Comparison of ENCODE assay signal across 8 mouse cellular contexts in genomic region chr9:14751503-14752000, GRCm38 (mm10). TPM values are rescaled to one million over a fixed set of nuclear protein-coding genes. Genes with fewer than 3 reads are reported as not detected.
DNase-seq lines count a peak whose midpoint lies in the region; ATAC-seq and TF ChIP-seq lines count a peak whose summit lies in the region.

No protein-coding gene starts in this region.

- H3K27ac ChIP-seq in lung, embryonic 14.5 days (ENCODE audit: low read depth): no peak overlapping the region
- H3K27ac ChIP-seq in limb, embryonic 14.5 days (replicated peaks; ENCODE audit: low read depth, low read length): peak overlapping the region; percentile 48; the same call in 1 of the 2 replicates

- no peak for TF ChIP-seq POLR2A in limb, embryonic 14.5 days (IDR thresholded peaks at IDR 0.05; ENCODE audit: borderline replicate concordance, extremely low read depth, insufficient read depth, insufficient read length)
- TF ChIP-seq POLR2A in myocyte (IDR thresholded peaks at IDR 0.05; ENCODE audit: insufficient read length, low read depth): no peak

- DNase-seq in lung, embryonic 14.5 days: peak; percentile 50
- DNase-seq in lung, postnatal 36 days: no peak
- peak; percentile 34 for DNase-seq in embryo, embryonic 10 days (ENCODE audit: low spot score)
- peak; percentile 17 to 18 for DNase-seq in heart, postnatal 36 days
- peak; percentile 24 for DNase-seq in limb, embryonic 14.5 days (ENCODE audit: low spot score)
- peak; percentile 29 for DNase-seq in yolk sac, embryonic 10.5 days (ENCODE audit: low spot score)
- DNase-seq in layer of hippocampus, adult 18-20 months (ENCODE audit: low spot score in 2 of 2): no peak

- peak; percentile 84 for ATAC-seq in lung, embryonic 14.5 days (ENCODE audit: insufficient read depth)
- peak; percentile 70 for ATAC-seq in limb, embryonic 14.5 days (ENCODE audit: low FRiP score, low read depth)

- H3K4me3 ChIP-seq in lung, embryonic 14.5 days (ENCODE audit: low read depth, low read length): peak overlapping the region; percentile 55
- H3K4me3 ChIP-seq in limb, embryonic 14.5 days (replicated peaks; ENCODE audit: low read length): peak overlapping the region; percentile 52
- H3K4me3 ChIP-seq in myocyte: no peak overlapping the region

- peak overlapping the region; percentile 64 for H3K9ac ChIP-seq in lung, embryonic 14.5 days
- peak overlapping the region; percentile 69 for H3K9ac ChIP-seq in limb, embryonic 14.5 days (ENCODE audit: low read depth, low read length, severe bottlenecking)

- no peaks in the 10 kb centered on the region for H3K79me2 ChIP-seq in myocyte (ENCODE audit: control insufficient read depth, insufficient read depth)

- H3ac ChIP-seq in myocyte (ENCODE audit: control insufficient read depth, insufficient read length): peak overlapping the region; percentile 20

- peak overlapping the region; percentile 97 for H3K4me2 ChIP-seq in lung, embryonic 14.5 days
- H3K4me2 ChIP-seq in limb, embryonic 14.5 days (replicated peaks; ENCODE audit: low read depth, low read length, severe bottlenecking): peak overlapping the region; percentile 94
- H3K4me2 ChIP-seq in myocyte (ENCODE audit: low read depth): peak overlapping the region; percentile 51

- WGBS in lung, embryonic 14.5 days: under 1% methylated on average over 50 of the region's 50 CpGs
- under 1% methylated on average over 35 of the region's 50 CpGs for WGBS in limb, embryonic 14.5 days

- TF ChIP-seq CTCF in lung, embryonic 14.5 days (IDR thresholded peaks at IDR 0.05; ENCODE audit: low read depth): peak; percentile 34; the same call in 1 of the 2 replicates

- peaks cover 8% of the 10 kb centered on the region; the same call in 1 of the 2 replicates for H3K27me3 ChIP-seq in lung, embryonic 14.5 days (ENCODE audit: insufficient read depth, low read length)
- no peaks in the 10 kb centered on the region for H3K27me3 ChIP-seq in limb, embryonic 14.5 days (ENCODE audit: control insufficient read depth, insufficient read depth, low read length)
- no peaks in the 10 kb centered on the region for H3K27me3 ChIP-seq in myocyte (ENCODE audit: control insufficient read depth, insufficient read depth, insufficient read length)

- H3K36me3 ChIP-seq in lung, embryonic 14.5 days (ENCODE audit: insufficient read depth): no peaks in the 10 kb centered on the region
- no peaks in the 10 kb centered on the region for H3K36me3 ChIP-seq in limb, embryonic 14.5 days (ENCODE audit: control insufficient read depth, insufficient read depth, low read length)
- no peaks in the 10 kb centered on the region for H3K36me3 ChIP-seq in myocyte (ENCODE audit: control insufficient read depth, insufficient read depth)

- 0 out of 2 replicates have a peak, but pooled peaks cover 6% of the 10 kb centered on the region for H3K4me1 ChIP-seq in lung, embryonic 14.5 days (ENCODE audit: insufficient read depth)
- H3K4me1 ChIP-seq in limb, embryonic 14.5 days (ENCODE audit: control insufficient read depth, insufficient read depth, low read length): peaks cover 11% of the 10 kb centered on the region; the same call in 1 of the 2 replicates

- intact Hi-C loops in heart, postnatal 36 days (cut with DNase I): no loop called here

- H3K9me3 ChIP-seq in lung, embryonic 14.5 days (ENCODE audit: low read depth, low read length): no peaks in the 10 kb centered on the region
- H3K9me3 ChIP-seq in limb, embryonic 14.5 days (ENCODE audit: control insufficient read depth, low read length): no peaks in the 10 kb centered on the region

TF ChIP-seq in myocyte, 11 proteins besides CTCF, POLR2A, EP300 and RAD21:
- TF ChIP-seq MYOD1 (IDR thresholded peaks at IDR 0.05; ENCODE audit: control insufficient read depth in 1 of 3, insufficient read length in 2 of 3, low read depth in 2 of 3) (no peak), MYOG (IDR thresholded peaks at IDR 0.05; ENCODE audit: control insufficient read depth in 1 of 3, insufficient read depth in 1 of 3, insufficient read length in 2 of 3, low read depth in 2 of 3) (peak in 1 of 3 experiments; percentile 1)

RNA-seq across cellular contexts. Expression of gene Fut4, which starts 0.6 kb away (rescaled TPM):
- 2.9 and 3.5 TPM in 2 replicates for polyA plus RNA-seq in lung, embryonic 14.5 days (2014; fragmentation: Nextera tagmentation; extraction: Ambion mirVana)
- total RNA-seq in heart, postnatal 36 days (2021): under 1 TPM; 0.50 to 0.60 TPM
- 2.1 and 2.3 TPM in 2 replicates for polyA plus RNA-seq in limb, embryonic 14.5 days (2012; rRNA removed)
- 2.0 and 2.5 TPM in 2 replicates for polyA plus RNA-seq in limb, embryonic 14.5 days (2014; fragmentation: Nextera tagmentation; extraction: Ambion mirVana)
- polyA plus RNA-seq in myocyte (2012; fragmentation: generic; extraction: Trizol): 0.26 TPM
- under 1 TPM; 0.10 to 0.12 TPM for total RNA-seq in layer of hippocampus, adult 18-20 months (2021)

RNA-seq across cellular contexts. Expression of gene Piwil4, which starts 11.0 kb away (rescaled TPM):
- 0.18 TPM in 1 of 2 replicates, not detected in the other for polyA plus RNA-seq in lung, embryonic 14.5 days (2014; fragmentation: Nextera tagmentation; extraction: Ambion mirVana)
- total RNA-seq in heart, postnatal 36 days (2021): not detected
- 0.06 and 0.18 TPM in 2 replicates for polyA plus RNA-seq in limb, embryonic 14.5 days (2012; rRNA removed)
- 0.07 and 0.08 TPM in 2 replicates for polyA plus RNA-seq in limb, embryonic 14.5 days (2014; fragmentation: Nextera tagmentation; extraction: Ambion mirVana)
- polyA plus RNA-seq in myocyte (2012; fragmentation: generic; extraction: Trizol): 0.36 TPM
- not detected for total RNA-seq in layer of hippocampus, adult 18-20 months (2021)

RNA-seq across cellular contexts. Expression of gene 1700012B09Rik, which starts 19.3 kb away (rescaled TPM):
- not detected in 2 replicates for polyA plus RNA-seq in lung, embryonic 14.5 days (2014; fragmentation: Nextera tagmentation; extraction: Ambion mirVana)
- total RNA-seq in heart, postnatal 36 days (2021): not detected
- polyA plus RNA-seq in limb, embryonic 14.5 days (2012; rRNA removed): not detected in 2 replicates
- not detected in 2 replicates for polyA plus RNA-seq in limb, embryonic 14.5 days (2014; fragmentation: Nextera tagmentation; extraction: Ambion mirVana)
- 0.61 TPM for polyA plus RNA-seq in myocyte (2012; fragmentation: generic; extraction: Trizol)
- under 1 TPM in 1 of 2 experiments, not detected in 1; 0.50 TPM for total RNA-seq in layer of hippocampus, adult 18-20 months (2021)

RNA-seq across cellular contexts. Expression of gene Mre11a, which starts 32.9 kb away (rescaled TPM):
- 34.6 and 38.0 TPM in 2 replicates for polyA plus RNA-seq in lung, embryonic 14.5 days (2014; fragmentation: Nextera tagmentation; extraction: Ambion mirVana)
- total RNA-seq in heart, postnatal 36 days (2021): 10 to 100 TPM in 1 of 2 experiments, 1 to 10 TPM in 1; 8.4 to 14.2 TPM
- polyA plus RNA-seq in limb, embryonic 14.5 days (2012; rRNA removed): 12.6 and 16.6 TPM in 2 replicates
- 22.9 and 25.3 TPM in 2 replicates for polyA plus RNA-seq in limb, embryonic 14.5 days (2014; fragmentation: Nextera tagmentation; extraction: Ambion mirVana)
- polyA plus RNA-seq in myocyte (2012; fragmentation: generic; extraction: Trizol): 7.8 TPM
- total RNA-seq in layer of hippocampus, adult 18-20 months (2021): 10 to 100 TPM; 10.9 to 14.0 TPM

RNA-seq across cellular contexts. Expression of gene Ankrd49, which starts 33.1 kb away (rescaled TPM):
- 45.9 and 46.8 TPM in 2 replicates for polyA plus RNA-seq in lung, embryonic 14.5 days (2014; fragmentation: Nextera tagmentation; extraction: Ambion mirVana)
- total RNA-seq in heart, postnatal 36 days (2021): 1 to 10 TPM; 7.0 to 8.4 TPM
- polyA plus RNA-seq in limb, embryonic 14.5 days (2012; rRNA removed): 18.3 and 23.2 TPM in 2 replicates
- 46.6 and 51.3 TPM in 2 replicates for polyA plus RNA-seq in limb, embryonic 14.5 days (2014; fragmentation: Nextera tagmentation; extraction: Ambion mirVana)
- polyA plus RNA-seq in myocyte (2012; fragmentation: generic; extraction: Trizol): 6.0 TPM
- 10 to 100 TPM; 13.4 to 14.2 TPM for total RNA-seq in layer of hippocampus, adult 18-20 months (2021)

Comparison
In these comparisons a context has a peak if more than half of its experiments do, and no peak if none do; other contexts are left out.
1. DNase-seq: peak in lung, embryonic 14.5 days (single experiment), embryo, embryonic 10 days (single experiment), heart, postnatal 36 days (2 of 2), limb, embryonic 14.5 days (single experiment) and yolk sac, embryonic 10.5 days (single experiment); none in lung, postnatal 36 days (single experiment) and layer of hippocampus, adult 18-20 months (0 of 2).
2. Peak in every context shown above with its lines, with median percentiles within 50 percentile points of each other: H3K4me2 ChIP-seq.